Comparison of ENCODE assay signal across 8 mouse cellular contexts in genomic region chr17:28226014-28226413, GRCm38 (mm10). TPM values are rescaled to one million over a fixed set of nuclear protein-coding genes. Genes with fewer than 3 reads are reported as not detected.
DNase-seq lines count a peak whose midpoint lies in the region; ATAC-seq and TF ChIP-seq lines count a peak whose summit lies in the region.

No protein-coding gene starts in this region.

- H3K9ac ChIP-seq in forebrain, embryonic 14.5 days (ENCODE audit: low read length): peak overlapping the region; percentile 50
- no peak overlapping the region for H3K9ac ChIP-seq in liver, embryonic 16.5 days (ENCODE audit: low read depth, low read length)
- H3K9ac ChIP-seq in neural tube, embryonic 14.5 days (replicated peaks; ENCODE audit: low read depth, low read length): peak overlapping the region; percentile 39; the same call in 1 of the 2 replicates

- TF ChIP-seq CTCF in testis, adult 2 months (IDR thresholded peaks at IDR 0.05; ENCODE audit: control insufficient read depth, insufficient read depth, insufficient replicate concordance, low read depth, low read length): peak; percentile 90; the same call in 1 of the 2 replicates

- H3K27me3 ChIP-seq in forebrain, embryonic 14.5 days (replicated peaks; ENCODE audit: control insufficient read depth, insufficient read depth, low read length): no peaks in the 10 kb centered on the region
- no peaks in the 10 kb centered on the region for H3K27me3 ChIP-seq in liver, embryonic 16.5 days (ENCODE audit: control insufficient read depth, insufficient read depth, low read depth, low read length)
- H3K27me3 ChIP-seq in neural tube, embryonic 14.5 days (ENCODE audit: control insufficient read depth, insufficient read depth, low read length): no peaks in the 10 kb centered on the region
- no peaks in the 10 kb centered on the region for H3K27me3 ChIP-seq in testis, adult 2 months (ENCODE audit: control insufficient read depth, insufficient read depth, low read length)

- 0% methylated on average over 21 of the region's 21 CpGs for WGBS in forebrain, embryonic 14.5 days
- 1% methylated on average over 21 of the region's 21 CpGs for WGBS in large intestine, adult 2 months
- WGBS in liver, embryonic 16.5 days (ENCODE audit: insufficient replicate concordance): 16% methylated on average over 21 of the region's 21 CpGs
- 2% methylated on average over 21 of the region's 21 CpGs for WGBS in neural tube, embryonic 14.5 days

- no peaks in the 10 kb centered on the region for H3K36me3 ChIP-seq in forebrain, embryonic 14.5 days (ENCODE audit: control insufficient read depth, insufficient read depth, low read length)
- H3K36me3 ChIP-seq in liver, embryonic 16.5 days (ENCODE audit: control insufficient read depth, insufficient read depth): no peaks in the 10 kb centered on the region
- no peaks in the 10 kb centered on the region for H3K36me3 ChIP-seq in neural tube, embryonic 14.5 days (ENCODE audit: control insufficient read depth, insufficient read depth, low read length)
- no peaks in the 10 kb centered on the region for H3K36me3 ChIP-seq in testis, adult 2 months (ENCODE audit: control insufficient read depth, insufficient read depth, low read length)

- H3K27ac ChIP-seq in forebrain, embryonic 14.5 days (ENCODE audit: low read depth, low read length): peak overlapping the region; percentile 44; the same call in 1 of the 2 replicates
- no peak overlapping the region for H3K27ac ChIP-seq in liver, embryonic 16.5 days (ENCODE audit: low read length)
- peak overlapping the region; percentile 62; the same call in 1 of the 2 replicates for H3K27ac ChIP-seq in neural tube, embryonic 14.5 days (ENCODE audit: low read depth, low read length)
- H3K27ac ChIP-seq in testis, adult 2 months (ENCODE audit: control insufficient read depth, insufficient read depth, low read depth, low read length): no peak overlapping the region

- peak overlapping the region; percentile 57 for H3K4me2 ChIP-seq in forebrain, embryonic 14.5 days (ENCODE audit: low read length)
- 0 out of 2 replicates have a peak overlapping the region, but pooled peaks have one; percentile 33 for H3K4me2 ChIP-seq in liver, embryonic 16.5 days (ENCODE audit: low read depth, low read length)
- H3K4me2 ChIP-seq in neural tube, embryonic 14.5 days (ENCODE audit: low read depth, low read length): peak overlapping the region; percentile 51

- ATAC-seq in cerebellum, adult (ENCODE audit: insufficient number of reproducible peaks, low FRiP score, low TSS enrichment): 0 out of 2 replicates have a peak, but pooled peaks have one; percentile 36
- ATAC-seq in forebrain, embryonic 14.5 days: peak; percentile 71
- peak; percentile 26; the same call in 1 of the 2 replicates for ATAC-seq in liver, embryonic 16.5 days (ENCODE audit: low read depth)
- peak; percentile 66; the same call in 1 of the 2 replicates for ATAC-seq in neural tube, embryonic 14.5 days (ENCODE audit: low read depth)

- TF ChIP-seq POLR2A in testis, adult 2 months (IDR thresholded peaks at IDR 0.05; ENCODE audit: control insufficient read depth, low read depth, low read length): no peak

- H3K4me1 ChIP-seq in forebrain, embryonic 14.5 days (ENCODE audit: control insufficient read depth, insufficient read depth, low read length): peaks cover 6% of the 10 kb centered on the region; the same call in 1 of the 2 replicates
- peaks cover 25% of the 10 kb centered on the region for H3K4me1 ChIP-seq in liver, embryonic 16.5 days (ENCODE audit: control insufficient read depth, low read depth, low read length)
- peaks cover 13% of the 10 kb centered on the region for H3K4me1 ChIP-seq in neural tube, embryonic 14.5 days (ENCODE audit: control insufficient read depth, insufficient read depth, low read length)
- peaks cover 15% of the 10 kb centered on the region for H3K4me1 ChIP-seq in testis, adult 2 months (ENCODE audit: control insufficient read depth, insufficient read depth, low read length)

- H3K9me3 ChIP-seq in forebrain, embryonic 14.5 days (replicated peaks; ENCODE audit: control insufficient read depth, low read length): no peaks in the 10 kb centered on the region
- H3K9me3 ChIP-seq in liver, embryonic 16.5 days (replicated peaks; ENCODE audit: control insufficient read depth, low read length): no peaks in the 10 kb centered on the region
- no peaks in the 10 kb centered on the region for H3K9me3 ChIP-seq in neural tube, embryonic 14.5 days (ENCODE audit: control insufficient read depth, low read length)

- intact Hi-C loops in heart, postnatal 14 days (cut with DNase I): loop anchor here (1.0 to 5.0 kb wide), 3 partner anchors 36 to 141 kb away; partner anchors contain the start of gene Tulp1

- peak overlapping the region; percentile 23 for H3K4me3 ChIP-seq in forebrain, embryonic 14.5 days (ENCODE audit: low read depth, low read length)
- no peak overlapping the region for H3K4me3 ChIP-seq in liver, embryonic 16.5 days (ENCODE audit: low read depth, low read length)
- peak overlapping the region; percentile 24 for H3K4me3 ChIP-seq in neural tube, embryonic 14.5 days (ENCODE audit: low read depth, low read length)
- peak overlapping the region; percentile 66 for H3K4me3 ChIP-seq in testis, adult 2 months (ENCODE audit: control insufficient read depth, low read depth, low read length)

- peak; percentile 77 to 84 for DNase-seq in CD8-positive naive resting alpha-beta T cell, adult 2 months (ENCODE audit: low read depth in 2 of 2, low spot score in 2 of 2)
- peak; percentile 93 for DNase-seq in forebrain, embryonic 14.5 days (ENCODE audit: low spot score)
- peak; percentile 93 to 95 for DNase-seq in heart, postnatal 14 days
- peak; percentile 74 for DNase-seq in large intestine, adult 2 months (ENCODE audit: low read depth, low spot score)

RNA-seq across cellular contexts. Expression of gene Ppard, which starts 6.5 kb away (rescaled TPM):
- polyA plus RNA-seq in forebrain, embryonic 14.5 days (2014; fragmentation: Nextera tagmentation; extraction: Ambion mirVana): 1.7 and 1.8 TPM in 2 replicates
- total RNA-seq in heart, postnatal 14 days (2021): 10 to 100 TPM; 37.7 to 39.4 TPM
- 139 and 154 TPM in 2 replicates for polyA plus RNA-seq in large intestine, adult 2 months (2012; rRNA removed)
- polyA plus RNA-seq in liver, embryonic 16.5 days (2015; fragmentation: Nextera tagmentation; extraction: Ambion mirVana): 0.62 and 0.77 TPM in 2 replicates
- 1.3 and 2.0 TPM in 2 replicates for polyA plus RNA-seq in neural tube, embryonic 14.5 days (2014; fragmentation: Nextera tagmentation; extraction: Ambion mirVana)
- polyA plus RNA-seq in testis, adult 2 months (2012; rRNA removed): 3.1 and 4.1 TPM in 2 replicates

RNA-seq across cellular contexts. Expression of gene Def6, which starts 18.4 kb away (rescaled TPM):
- 2.4 and 3.2 TPM in 2 replicates for polyA plus RNA-seq in forebrain, embryonic 14.5 days (2014; fragmentation: Nextera tagmentation; extraction: Ambion mirVana)
- total RNA-seq in heart, postnatal 14 days (2021): 1 to 10 TPM; 4.7 to 7.1 TPM
- 5.9 and 7.2 TPM in 2 replicates for polyA plus RNA-seq in large intestine, adult 2 months (2012; rRNA removed)
- 7.2 and 8.2 TPM in 2 replicates for polyA plus RNA-seq in liver, embryonic 16.5 days (2015; fragmentation: Nextera tagmentation; extraction: Ambion mirVana)
- polyA plus RNA-seq in neural tube, embryonic 14.5 days (2014; fragmentation: Nextera tagmentation; extraction: Ambion mirVana): 4.0 and 5.0 TPM in 2 replicates
- 1.7 and 2.8 TPM in 2 replicates for polyA plus RNA-seq in testis, adult 2 months (2012; rRNA removed)

RNA-seq across cellular contexts. Expression of gene Zfp523, which starts 49.1 kb away (rescaled TPM):
- 31.0 and 33.9 TPM in 2 replicates for polyA plus RNA-seq in forebrain, embryonic 14.5 days (2014; fragmentation: Nextera tagmentation; extraction: Ambion mirVana)
- 10 to 100 TPM; 16.6 to 17.0 TPM for total RNA-seq in heart, postnatal 14 days (2021)
- 21.2 and 28.2 TPM in 2 replicates for polyA plus RNA-seq in large intestine, adult 2 months (2012; rRNA removed)
- 6.2 TPM in 2 replicates for polyA plus RNA-seq in liver, embryonic 16.5 days (2015; fragmentation: Nextera tagmentation; extraction: Ambion mirVana)
- 37.6 and 46.1 TPM in 2 replicates for polyA plus RNA-seq in neural tube, embryonic 14.5 days (2014; fragmentation: Nextera tagmentation; extraction: Ambion mirVana)
- 89.4 and 90.8 TPM in 2 replicates for polyA plus RNA-seq in testis, adult 2 months (2012; rRNA removed)

Comparison
In these comparisons a context has a peak if more than half of its experiments do, and no peak if none do; other contexts are left out.
1. H3K27ac ChIP-seq: peak in forebrain, embryonic 14.5 days (single experiment) and neural tube, embryonic 14.5 days (single experiment); none in liver, embryonic 16.5 days (single experiment) and testis, adult 2 months (single experiment).
2. RNA of gene Ppard, which starts 6.5 kb away (polyA plus RNA-seq): 139 to 154 TPM in large intestine, adult 2 months; 3.1 to 4.1 TPM in testis, adult 2 months, 1.7 to 1.8 TPM in forebrain, embryonic 14.5 days, 1.3 to 2.0 TPM in neural tube, embryonic 14.5 days and 0.62 to 0.77 TPM in liver, embryonic 16.5 days; every median in the first group is over 10 times any median in the second.
3. Peak in every context shown above with its lines, with median percentiles within 50 percentile points of each other: DNase-seq, ATAC-seq and H3K4me2 ChIP-seq.